Mouse (Mus musculus) kidney, postnatal 0 days (tissue): ENCODE results near the gene Birc6. TPM values are rescaled to one million over a fixed set of nuclear protein-coding genes. Genes with fewer than 3 reads are reported as not detected.

ENCODE experiments used
- ATAC-seq: fragments of 200-750 bp; cut with Nextera tagmentation; replicated peaks from 2 replicates; pipeline ENCODE4 v1.8.0; 2017; ENCODE audit warnings: low read depth, moderate number of reproducible peaks, moderate TSS enrichment, moderate library complexity; ENCODE audit not compliant: low FRiP score
- DNase-seq: peaks from one replicate; pipeline ENCODE4 v3.0.0-alpha.2; 2016; ENCODE audit warnings: low spot score
- H3K27ac ChIP-seq: fragments of 300-500 bp; sonication (generic); 2 replicates; pipeline ENCODE4 v1.5.1; 2014; ENCODE audit warnings: mild to moderate bottlenecking
- H3K27me3 ChIP-seq: fragments of 300-500 bp; sonication (generic); 2 replicates; pipeline ENCODE4 v1.6.1; 2014; ENCODE audit warnings: low read length, mixed read lengths; ENCODE audit not compliant: insufficient read depth
- H3K36me3 ChIP-seq: fragments of 300-500 bp; sonication (generic); 2 replicates; pipeline ENCODE4 v1.6.1; 2014; ENCODE audit warnings: low read length, mixed read lengths; ENCODE audit not compliant: insufficient read depth
- H3K4me1 ChIP-seq: fragments of 300-500 bp; sonication (generic); replicated peaks from 2 replicates; pipeline ENCODE4 v1.6.1; 2014; ENCODE audit warnings: antibody characterized with exemption, low read length, mixed read lengths; ENCODE audit not compliant: insufficient read depth
- H3K4me2 ChIP-seq: fragments of 300-500 bp; sonication (generic); 2 replicates; pipeline ENCODE4 v1.6.1; 2014; ENCODE audit warnings: mild to moderate bottlenecking, low read length, moderate library complexity, mixed read lengths
- H3K4me3 ChIP-seq: fragments of 300-500 bp; sonication (generic); replicated peaks from 2 replicates; pipeline ENCODE4 v1.5.1; 2014; ENCODE audit warnings: low read depth, low read length
- H3K9ac ChIP-seq: fragments of 300-500 bp; sonication (generic); 2 replicates; pipeline ENCODE4 v1.6.1; 2014; ENCODE audit warnings: low read depth, low read length
- H3K9me3 ChIP-seq: fragments of 300-500 bp; sonication (generic); replicated peaks from 2 replicates; pipeline ENCODE4 v1.6.1; 2016; ENCODE audit warnings: low read length, inconsistent platforms, mixed read lengths
- CTCF ChIP-seq: IDR thresholded peaks from 2 replicates; pipeline ENCODE4 v1.5.1; 2016; ENCODE audit warnings: antibody characterized with exemption, low read depth, mild to moderate bottlenecking, moderate library complexity
- WGBS: fragments of 180-500 bp; shearing (Covaris S2); extraction: QIAGEN DNeasy Blood & Tissue Kit; methylation state at CpG from one replicate; pipeline ENCODE4 v1.1.7; 2014; 5-methylcytosine and 5-hydroxymethylcytosine counted together
- polyA plus RNA-seq: library from polyadenylated mRNA; unstranded; fragments of >200 nt; fragmentation: Nextera tagmentation; extraction: Ambion mirVana; gene quantifications from 2 replicates; pipeline ENCODE4 v1.2.1, GENCODE M21; 2015

The Birc6 gene
- polyA plus RNA-seq, 1 experiment from 2014 or later, result 99.0 TPM

- Histone ChIP-seq H3K36me3 (peaks cover 20% of the 10 kb centered on the region; the same call in 1 of the 2 replicates), H3K27me3 (no peaks in the 10 kb centered on the region), H3K4me2 (no peak overlapping the region), H3K9me3 (no peaks in the 10 kb centered on the region), H3K27ac (no peak overlapping the region), H3K9ac (no peak overlapping the region), H3K4me3 (no peak overlapping the region), H3K4me1 (no peaks in the 10 kb centered on the region)
- ATAC-seq, result no peak
- DNase-seq, result no peak
- WGBS, result 89% methylated on average over 1 of the region's 1 CpGs
- no peak for TF ChIP-seq CTCF
Measured at GRCm38 (mm10) chr17:74580738-74581137, 52.6 kb downstream of the Birc6 start.

- Histone ChIP-seq H3K4me2 (no peak overlapping the region), H3K4me3 (no peak overlapping the region), H3K9ac (no peak overlapping the region), H3K27ac (no peak overlapping the region), H3K27me3 (no peaks in the 10 kb centered on the region), H3K4me1 (no peaks in the 10 kb centered on the region), H3K9me3 (no peaks in the 10 kb centered on the region), H3K36me3 (no peaks in the 10 kb centered on the region)
- TF ChIP-seq CTCF, result no peak
- ATAC-seq (no peak), DNase-seq (no peak)
- WGBS, result 84% methylated on average over 3 of the region's 3 CpGs
Measured at GRCm38 (mm10) chr17:74586768-74587167, 58.7 kb downstream of the Birc6 start.

DNA sequence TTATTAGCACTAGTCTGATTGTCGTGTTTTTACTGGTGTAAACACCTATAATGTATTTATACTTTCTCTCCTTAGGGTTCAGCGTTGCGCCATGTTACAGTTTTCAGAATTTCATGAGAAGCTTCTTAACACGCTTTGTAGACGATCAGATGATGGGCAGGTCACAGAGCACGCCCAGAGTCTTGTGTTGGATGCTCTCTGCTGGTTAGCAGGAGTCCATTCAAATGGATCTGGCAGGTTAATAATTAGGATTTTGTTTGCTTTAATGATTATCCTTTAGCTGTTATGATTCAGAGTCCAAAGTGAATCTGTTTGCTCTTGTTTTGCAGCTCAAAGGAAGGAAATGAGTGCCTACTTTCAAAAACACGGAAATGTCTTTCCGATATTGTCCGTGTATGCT is 70.8 kb downstream of the Birc6 start:
- 87% methylated on average over 9 of the region's 9 CpGs for WGBS
- Histone ChIP-seq H3K9me3 (no peaks in the 10 kb centered on the region), H3K9ac (no peak overlapping the region), H3K4me2 (no peak overlapping the region), H3K27ac (no peak overlapping the region), H3K4me3 (no peak overlapping the region), H3K4me1 (no peaks in the 10 kb centered on the region), H3K27me3 (no peaks in the 10 kb centered on the region), H3K36me3 (peaks cover 43% of the 10 kb centered on the region)
- peak; percentile 63 for ATAC-seq
- no peak for TF ChIP-seq CTCF
- no peak for DNase-seq

DNA sequence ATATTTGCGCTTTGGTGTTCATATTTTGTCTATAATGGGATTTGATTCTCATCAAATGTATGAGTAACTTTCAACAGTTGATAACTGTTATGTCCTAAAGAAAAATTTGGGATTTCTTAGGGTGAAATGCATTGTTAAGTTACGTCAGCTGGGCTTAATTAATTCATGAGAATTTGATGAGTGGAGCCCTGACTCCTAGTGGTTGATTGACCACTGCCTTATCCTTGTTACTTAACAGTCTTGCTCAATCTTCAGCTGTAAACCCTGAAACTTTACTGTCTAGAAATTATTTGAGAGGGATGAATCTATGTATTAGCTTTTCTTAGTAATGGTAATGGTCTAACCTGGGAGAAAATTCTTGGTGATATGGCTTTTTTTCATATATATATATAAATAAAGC is 71.3 kb downstream of the Birc6 start:
- H3K4me1 ChIP-seq, result no peaks in the 10 kb centered on the region
- H3K9me3 ChIP-seq, result no peaks in the 10 kb centered on the region
- no peak overlapping the region for H3K4me2 ChIP-seq
- no peak overlapping the region for H3K9ac ChIP-seq
- no peak for ATAC-seq
- no peak overlapping the region for H3K4me3 ChIP-seq
- peaks cover 40% of the 10 kb centered on the region for H3K36me3 ChIP-seq
- no peak overlapping the region for H3K27ac ChIP-seq
- 93% methylated on average over 2 of the region's 2 CpGs for WGBS
- no peaks in the 10 kb centered on the region for H3K27me3 ChIP-seq
- no peak for DNase-seq
- no peak for TF ChIP-seq CTCF

DNA sequence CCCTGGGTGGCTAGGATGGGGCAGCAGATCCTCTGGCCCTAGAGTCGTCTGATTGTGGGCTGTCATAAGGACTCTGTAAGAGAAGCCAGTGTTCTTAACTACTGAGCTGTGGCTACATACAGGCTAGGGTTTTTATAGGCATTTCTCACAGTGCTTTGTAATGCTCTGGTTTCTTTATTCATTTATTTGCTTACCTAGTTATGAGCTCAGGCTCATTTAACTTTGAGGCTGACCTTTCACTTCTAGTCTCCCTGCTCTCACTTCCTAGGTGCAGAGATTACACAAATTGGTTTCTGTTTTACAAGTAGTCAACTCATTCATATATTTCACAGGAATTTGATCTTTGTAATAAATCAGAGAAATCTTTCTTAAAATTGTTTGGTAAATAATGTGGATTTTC is 73.1 kb downstream of the Birc6 start:
- H3K4me1 ChIP-seq, result no peaks in the 10 kb centered on the region
- 50% methylated on average over 1 of the region's 1 CpGs for WGBS

GRCm38 (mm10) chr17:74630798-74631197 is 102.7 kb downstream of the Birc6 start:
- no peak for TF ChIP-seq CTCF
- Histone ChIP-seq H3K36me3 (peaks cover 30% of the 10 kb centered on the region), H3K4me3 (no peak overlapping the region), H3K27ac (no peak overlapping the region), H3K9ac (no peak overlapping the region), H3K9me3 (no peaks in the 10 kb centered on the region), H3K27me3 (no peaks in the 10 kb centered on the region), H3K4me2 (no peak overlapping the region), H3K4me1 (no peaks in the 10 kb centered on the region)
- 88% methylated on average over 3 of the region's 3 CpGs for WGBS
- ATAC-seq (no peak), DNase-seq (no peak)

More for the DNA sequence above, 73.1 kb downstream of the Birc6 start:
- DNase-seq (no peak), ATAC-seq (no peak)
- no peak overlapping the region for H3K27ac ChIP-seq
- peaks cover 38% of the 10 kb centered on the region for H3K36me3 ChIP-seq
- no peak overlapping the region for H3K4me2 ChIP-seq
- TF ChIP-seq CTCF, result no peak
- no peaks in the 10 kb centered on the region for H3K9me3 ChIP-seq
- H3K4me3 ChIP-seq, result no peak overlapping the region
- H3K27me3 ChIP-seq, result no peaks in the 10 kb centered on the region
- H3K9ac ChIP-seq, result no peak overlapping the region

- no peak for TF ChIP-seq CTCF
- Histone ChIP-seq H3K4me3 (no peak overlapping the region), H3K4me2 (no peak overlapping the region), H3K4me1 (no peaks in the 10 kb centered on the region), H3K9ac (no peak overlapping the region), H3K36me3 (peaks cover 36% of the 10 kb centered on the region), H3K27me3 (no peaks in the 10 kb centered on the region), H3K27ac (no peak overlapping the region), H3K9me3 (no peaks in the 10 kb centered on the region)
- no peak for ATAC-seq
- DNase-seq, result no peak
Measured at GRCm38 (mm10) chr17:74642445-74642844, 114.3 kb downstream of the Birc6 start.
